Mouse (Mus musculus): ENCODE measurements at regions not wholly inside any gene's neighbourhood (a gene's known extent, or its start where the extent isn't known, plus 50 kb on each side); places are given as distances from the start of the nearest gene placed in this dataset.

DNA sequence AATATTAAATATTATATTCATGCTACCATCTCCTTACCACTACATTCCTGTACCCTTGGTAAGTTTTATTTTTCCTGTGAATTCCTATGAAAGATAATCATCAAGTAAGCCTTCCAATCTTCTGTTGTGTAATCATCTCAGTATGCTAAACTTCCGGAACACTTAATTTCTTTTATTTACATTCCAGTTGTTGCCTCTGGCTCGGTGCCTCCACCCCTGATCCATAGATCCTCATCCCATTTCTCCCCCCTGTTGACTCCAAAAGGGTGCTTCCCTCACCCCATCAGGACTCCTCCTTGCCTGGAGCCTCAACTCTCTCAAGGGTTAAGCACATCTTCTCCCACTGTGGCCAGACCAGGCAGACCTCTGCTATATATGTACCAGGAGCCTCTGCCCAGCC, 379.9 kb upstream of the Cwc22 start:
- TF ChIP-seq POLR2A (IDR thresholded peaks at IDR 0.05; ENCODE audit: low read depth, low read length) = no peak
- TF ChIP-seq CTCF (IDR thresholded peaks at IDR 0.05; ENCODE audit: extremely low read depth, insufficient read length, insufficient replicate concordance, low read depth, low read length) = no peak

Data from small intestine, adult 2 months (tissue).